Mouse (Mus musculus): ENCODE measurements around the gene Acat2. TPM values are rescaled to one million over a fixed set of nuclear protein-coding genes. Genes with fewer than 3 reads are reported as not detected.
"Not testable (repeated sequence)": the region's sequence is repeated elsewhere in the genome, so short reads cannot be mapped to it uniquely, and the experiment has no call there.

Acat2 gene
- polyA plus RNA-seq, 1 experiment from 2014 or later, result 40.8 TPM

GRCm38 (mm10) chr17:12963476-12963875 is 2.9 kb upstream of the Acat2 start:
- no peaks in the 10 kb centered on the region for H3K27me3 ChIP-seq
- no peak for DNase-seq (ENCODE audit: low read depth, low spot score)
- CTCF ChIA-PET, result no interaction called here
- no peak for ATAC-seq
- POLR2A ChIA-PET, result no interaction called here
- in situ Hi-C loops (cut with MboI; ENCODE audit: low pct_unique_long_range_greater_than_20kb), result no loop called here
- no peak for TF ChIP-seq CTCF (IDR thresholded peaks at IDR 0.05)

- DNase-seq (ENCODE audit: low read depth, low spot score); ATAC-seq; POLR2A ChIA-PET; H3K27me3 ChIP-seq; CTCF ChIA-PET; in situ Hi-C loops (cut with MboI; ENCODE audit: low pct_unique_long_range_greater_than_20kb): not testable (repeated sequence)
These were observed 1.2 kb downstream of the Acat2 start for GRCm38 (mm10) chr17:12959377-12959776.

GRCm38 (mm10) chr17:12956664-12957063 is 3.9 kb downstream of the Acat2 start:
- ATAC-seq (no peak), DNase-seq (ENCODE audit: low read depth, low spot score) (no peak)
- no peaks in the 10 kb centered on the region for H3K27me3 ChIP-seq
- in situ Hi-C loops (cut with MboI; ENCODE audit: low pct_unique_long_range_greater_than_20kb), result no loop called here
- ChIA-PET POLR2A (no interaction called here), CTCF (no interaction called here)
- TF ChIP-seq CTCF (IDR thresholded peaks at IDR 0.05), result no peak

GRCm38 (mm10) chr17:12949669-12950068 is 10.9 kb downstream of the Acat2 start:
- no peak for ATAC-seq
- ChIA-PET CTCF (interaction anchor here (0.6 to 1.2 kb wide), 2 partner anchors 10 to 801 kb away, joined by 3 read pairs; partner anchors contain the start of gene Acat3), POLR2A (no interaction called here)
- in situ Hi-C loops (cut with MboI; ENCODE audit: low pct_unique_long_range_greater_than_20kb), result no loop called here
- H3K27me3 ChIP-seq, result no peaks in the 10 kb centered on the region
- no peak for DNase-seq (ENCODE audit: low read depth, low spot score)
- no peak for TF ChIP-seq CTCF (IDR thresholded peaks at IDR 0.05)

GRCm38 (mm10) chr17:12942459-12943162 is 17.9 kb downstream of the Acat2 start:
- in situ Hi-C loops (cut with MboI; ENCODE audit: low pct_unique_long_range_greater_than_20kb), result no loop called here
- DNase-seq (ENCODE audit: low read depth, low spot score) (no peak), ATAC-seq (no peak)
- ChIA-PET POLR2A (no interaction called here), CTCF (no interaction called here)
- no peak for TF ChIP-seq CTCF (IDR thresholded peaks at IDR 0.05)
- no peaks in the 10 kb centered on the region for H3K27me3 ChIP-seq

GRCm38 (mm10) chr17:12941543-12942260 is 18.8 kb downstream of the Acat2 start:
- CTCF ChIA-PET, result interaction anchor here (1.2 kb wide), 1 partner anchor 10 kb away, joined by 5 read pairs; no protein-coding TSS in a partner anchor
- in situ Hi-C loops (cut with MboI; ENCODE audit: low pct_unique_long_range_greater_than_20kb), result no loop called here
- DNase-seq (ENCODE audit: low read depth, low spot score) (no peak), ATAC-seq (no peak)
- POLR2A ChIA-PET, result interaction anchor here (0.6 to 0.9 kb wide), 2 partner anchors 16 to 35 kb away, joined by 3 to 4 read pairs; no protein-coding TSS in a partner anchor
- TF ChIP-seq CTCF (IDR thresholded peaks at IDR 0.05), result no peak
- no peaks in the 10 kb centered on the region for H3K27me3 ChIP-seq

GRCm38 (mm10) chr17:12940151-12940805 is 20.3 kb downstream of the Acat2 start, which contains the start of gene Acat3:
Gene Acat3, minus strand, starts transcription at chr17:12940600.
- CTCF ChIA-PET, result interaction anchor here (0.9 kb wide), 1 partner anchor 9 kb away, joined by 3 read pairs; no protein-coding TSS in a partner anchor
- DNase-seq (ENCODE audit: low read depth, low spot score) (peak; percentile 34), ATAC-seq (peak; percentile 73)
- TF ChIP-seq CTCF (IDR thresholded peaks at IDR 0.05), result no peak
- POLR2A ChIA-PET, result interaction anchor here (0.9 kb wide), 1 partner anchor 14 kb away, joined by 4 read pairs; no protein-coding TSS in a partner anchor
- in situ Hi-C loops (cut with MboI; ENCODE audit: low pct_unique_long_range_greater_than_20kb), result no loop called here
- H3K27me3 ChIP-seq, result no peaks in the 10 kb centered on the region

- peak; percentile 32 for ATAC-seq
- DNase-seq (ENCODE audit: low read depth, low spot score); in situ Hi-C loops (cut with MboI; ENCODE audit: low pct_unique_long_range_greater_than_20kb); POLR2A ChIA-PET; H3K27me3 ChIP-seq: not testable (repeated sequence)
- CTCF ChIA-PET, result interaction anchor here (0.9 kb wide), 1 partner anchor 10 kb away, joined by 3 read pairs; no protein-coding TSS in a partner anchor
These were observed 21.0 kb downstream of the Acat2 start for GRCm38 (mm10) chr17:12939377-12940148.

GRCm38 (mm10) chr17:12938077-12938476 is 22.5 kb downstream of the Acat2 start:
- no peak for ATAC-seq
- ChIA-PET CTCF (interaction anchor here (1.0 to 1.3 kb wide), 2 partner anchors 13 to 18 kb away, joined by 3 to 5 read pairs; no protein-coding TSS in a partner anchor), POLR2A (interaction anchor here (1.0 kb wide), 1 partner anchor 12 kb away, joined by 3 read pairs; no protein-coding TSS in a partner anchor)
- no peak for TF ChIP-seq CTCF (IDR thresholded peaks at IDR 0.05)
- H3K27me3 ChIP-seq, result no peaks in the 10 kb centered on the region
- in situ Hi-C loops (cut with MboI; ENCODE audit: low pct_unique_long_range_greater_than_20kb), result no loop called here
- DNase-seq (ENCODE audit: low read depth, low spot score), result no peak
